Mouse (Mus musculus): ENCODE measurements around the gene Nrxn2.

Gene Nrxn2

GRCm38 (mm10) chr19:6542367-6543034 is 124.0 kb downstream of the Nrxn2 start, which contains the start of gene Slc22a12:
Gene Slc22a12, minus strand, starts transcription at chr19:6543032.
- DNase-seq (ENCODE audit: low spot score in 2 of 2) = no peak

- no peak for DNase-seq (ENCODE audit: low spot score in 2 of 2)
Observed at GRCm38 (mm10) chr19:6543035-6543383, 124.5 kb downstream of the Nrxn2 start.

- DNase-seq (ENCODE audit: low spot score in 2 of 2) = no peak
Observed at GRCm38 (mm10) chr19:6543518-6543917, 125.0 kb downstream of the Nrxn2 start.

GRCm38 (mm10) chr19:6544712-6545111 is 126.2 kb downstream of the Nrxn2 start:
- DNase-seq (ENCODE audit: low spot score in 2 of 2) = no peak

GRCm38 (mm10) chr19:6545481-6545880 is 127.0 kb downstream of the Nrxn2 start:
- no peak for DNase-seq (ENCODE audit: low spot score in 2 of 2)

DNA sequence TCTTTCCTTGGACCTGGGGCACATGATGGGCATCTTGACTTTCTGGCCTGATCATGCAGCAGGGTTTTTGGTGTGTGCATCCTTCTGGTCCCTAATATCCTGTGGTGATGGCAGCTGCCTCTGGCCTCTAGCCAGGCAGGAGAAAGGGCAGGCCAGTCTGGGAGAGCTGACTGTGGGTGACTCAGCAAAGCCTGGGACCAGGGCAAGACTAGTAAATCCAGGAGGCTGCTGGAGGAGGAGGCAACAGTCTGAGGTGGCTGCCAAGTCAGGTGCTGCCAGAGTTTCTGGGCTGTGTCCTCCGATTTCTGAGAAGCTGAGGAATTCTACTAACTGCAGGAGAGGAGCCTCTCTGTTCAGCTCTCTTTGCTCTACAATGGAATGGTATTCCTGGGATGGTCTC is 127.6 kb downstream of the Nrxn2 start:
- DNase-seq (ENCODE audit: low spot score in 2 of 2) = no peak

- DNase-seq (ENCODE audit: low spot score in 2 of 2) = no peak
Observed at GRCm38 (mm10) chr19:6547801-6548200, 129.3 kb downstream of the Nrxn2 start.

DNA sequence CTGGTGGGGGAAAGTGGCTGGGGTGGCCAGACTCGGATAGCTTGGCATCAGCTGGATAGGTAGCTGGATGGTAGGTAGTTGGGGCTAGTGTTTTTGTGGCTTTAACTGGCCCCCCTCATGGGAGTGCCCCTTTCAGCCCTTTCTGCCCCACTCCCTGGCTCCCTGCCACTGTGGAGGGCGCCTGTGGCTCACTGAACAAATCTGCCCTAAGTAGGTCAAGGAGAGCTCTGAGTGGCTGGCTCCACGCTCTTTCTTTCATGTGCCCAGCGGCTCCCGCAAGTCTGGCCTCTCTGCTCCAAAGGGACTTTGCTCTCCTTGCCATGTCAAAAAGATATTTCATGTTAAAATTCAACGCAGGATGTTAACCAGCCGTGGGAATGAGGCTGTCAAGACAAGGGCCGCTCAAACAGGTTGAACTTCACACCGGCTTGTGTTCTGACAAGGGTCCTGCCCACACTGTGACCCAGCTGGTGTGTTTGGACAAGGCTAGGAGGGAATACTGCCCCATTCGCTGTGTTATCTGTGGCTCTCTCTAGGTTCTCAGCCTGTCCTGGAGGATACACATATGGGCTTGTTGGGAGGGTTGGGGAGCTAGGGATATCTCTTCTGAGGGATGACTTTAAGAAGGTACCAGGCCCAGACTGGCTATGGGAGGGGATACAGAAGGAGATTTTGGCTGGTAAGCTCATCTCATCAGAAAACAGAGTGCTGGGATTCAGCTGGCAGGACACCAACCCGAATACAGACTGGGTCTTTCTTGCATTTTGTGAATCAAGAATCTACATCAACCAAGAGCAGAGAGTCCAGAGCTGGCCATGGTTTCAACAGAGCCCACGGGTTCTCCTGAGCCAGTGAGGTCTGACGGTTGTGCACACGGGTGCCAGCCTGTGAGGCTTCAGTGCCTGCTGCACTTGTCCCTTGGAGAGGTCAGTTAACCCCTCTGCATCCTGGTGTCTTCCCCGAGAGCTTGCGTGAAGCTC is 130.2 kb downstream of the Nrxn2 start:
- DNase-seq (ENCODE audit: low spot score in 2 of 2) = no peak

DNA sequence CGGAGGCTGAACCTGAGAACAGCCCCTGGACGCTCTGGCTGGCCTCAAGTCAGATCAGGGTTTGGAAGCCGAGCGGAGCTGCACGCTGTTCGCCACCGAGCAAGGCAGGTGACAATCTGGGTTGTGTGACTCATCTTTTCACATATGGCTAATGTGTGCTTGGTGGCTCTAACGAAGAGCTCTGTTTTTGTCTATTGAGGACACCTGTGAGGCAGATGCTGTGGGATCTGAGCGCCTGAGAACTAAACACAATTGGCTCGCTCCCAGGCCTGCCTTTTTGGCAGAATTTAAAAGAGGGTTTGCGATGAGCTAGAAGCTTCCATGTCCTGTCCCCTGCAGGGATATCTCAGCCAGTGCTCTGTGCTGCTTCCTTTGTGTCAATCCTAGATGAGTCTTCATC is 131.0 kb downstream of the Nrxn2 start:
- DNase-seq (ENCODE audit: low spot score in 2 of 2) = no peak

DNA sequence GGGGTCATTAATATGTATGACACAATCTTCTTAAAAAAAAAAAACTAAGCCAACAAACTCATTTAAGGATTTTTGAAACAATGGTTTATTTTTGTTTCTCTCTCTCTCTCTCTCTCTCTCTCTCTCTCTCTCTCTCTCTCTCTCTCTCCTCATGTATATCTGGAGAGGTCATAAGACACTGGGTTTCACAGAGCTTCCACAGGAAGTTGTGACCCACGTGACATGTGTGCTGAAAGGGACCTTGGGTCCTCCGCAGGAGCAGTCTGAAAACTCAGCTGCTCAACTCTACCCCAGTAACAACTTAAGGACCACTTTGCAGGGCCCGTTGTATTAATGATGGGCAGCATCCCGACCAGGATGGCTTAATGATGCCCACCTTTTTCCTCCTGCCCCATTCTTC is 132.7 kb downstream of the Nrxn2 start:
- no peak for DNase-seq (ENCODE audit: low spot score in 2 of 2)

GRCm38 (mm10) chr19:6552302-6553028 is 133.9 kb downstream of the Nrxn2 start:
- peak in 1 of 2 experiments; percentile 66 for DNase-seq (ENCODE audit: low spot score in 2 of 2)

DNA sequence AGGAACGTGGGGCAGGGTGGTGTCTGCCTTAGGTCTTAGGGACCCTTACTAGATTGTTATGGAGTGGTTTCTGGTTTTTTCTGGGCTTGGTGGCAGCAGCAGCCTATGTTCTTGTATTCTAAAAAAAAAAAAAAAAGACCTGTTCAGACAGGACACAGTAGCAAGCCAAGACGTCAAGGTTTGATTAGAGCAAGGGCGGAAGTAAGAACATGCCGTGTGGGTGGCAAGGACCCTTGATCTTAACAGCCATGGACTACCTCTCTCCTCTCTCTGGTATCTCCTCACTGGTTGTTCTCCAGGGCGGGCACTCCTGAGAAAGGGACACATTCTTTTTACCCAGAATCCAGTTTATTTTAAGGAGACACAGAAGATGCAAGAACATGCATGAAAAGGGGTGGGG is 134.6 kb downstream of the Nrxn2 start:
- DNase-seq (ENCODE audit: low spot score in 2 of 2) = no peak

DNA sequence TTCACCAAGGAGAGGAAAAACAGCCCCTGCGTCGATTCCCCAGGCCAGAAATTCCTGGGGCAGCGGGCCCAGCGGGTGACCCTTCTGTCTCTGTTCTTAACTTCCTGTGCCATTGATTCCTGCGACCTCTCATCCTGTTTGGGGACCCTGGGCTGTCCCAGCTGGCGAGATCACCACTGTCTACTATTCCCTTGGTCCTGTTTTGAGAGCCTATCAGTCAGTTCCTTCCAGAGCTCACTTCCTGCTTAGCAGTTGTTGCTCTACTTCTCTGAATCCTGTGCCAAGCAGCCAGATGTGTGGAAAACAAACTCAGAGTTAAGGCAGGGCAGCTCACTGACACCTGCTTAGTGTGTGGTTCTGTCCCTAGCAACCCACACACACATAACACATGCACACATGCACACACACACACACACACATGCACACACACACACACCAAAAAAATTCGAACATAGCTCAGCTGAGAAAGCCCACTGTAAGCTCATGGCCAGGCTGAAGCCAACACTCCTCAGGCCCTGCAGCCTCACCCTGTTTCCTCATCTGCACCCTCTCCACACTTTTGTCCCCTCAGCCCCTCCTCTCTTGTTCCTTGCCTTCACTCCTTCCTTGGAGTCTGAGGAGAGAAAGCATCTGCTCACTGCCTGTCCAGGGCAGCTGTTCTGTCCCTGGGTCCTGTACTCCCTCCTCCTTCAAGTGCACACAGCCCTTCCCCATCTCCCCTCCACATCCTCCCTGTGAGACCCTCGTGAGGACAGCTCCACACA is 135.5 kb downstream of the Nrxn2 start:
- no peak for DNase-seq (ENCODE audit: low spot score in 2 of 2)

- DNase-seq (ENCODE audit: low spot score in 2 of 2) = no peak
Observed at GRCm38 (mm10) chr19:6559576-6559975, 141.0 kb downstream of the Nrxn2 start.

DNA sequence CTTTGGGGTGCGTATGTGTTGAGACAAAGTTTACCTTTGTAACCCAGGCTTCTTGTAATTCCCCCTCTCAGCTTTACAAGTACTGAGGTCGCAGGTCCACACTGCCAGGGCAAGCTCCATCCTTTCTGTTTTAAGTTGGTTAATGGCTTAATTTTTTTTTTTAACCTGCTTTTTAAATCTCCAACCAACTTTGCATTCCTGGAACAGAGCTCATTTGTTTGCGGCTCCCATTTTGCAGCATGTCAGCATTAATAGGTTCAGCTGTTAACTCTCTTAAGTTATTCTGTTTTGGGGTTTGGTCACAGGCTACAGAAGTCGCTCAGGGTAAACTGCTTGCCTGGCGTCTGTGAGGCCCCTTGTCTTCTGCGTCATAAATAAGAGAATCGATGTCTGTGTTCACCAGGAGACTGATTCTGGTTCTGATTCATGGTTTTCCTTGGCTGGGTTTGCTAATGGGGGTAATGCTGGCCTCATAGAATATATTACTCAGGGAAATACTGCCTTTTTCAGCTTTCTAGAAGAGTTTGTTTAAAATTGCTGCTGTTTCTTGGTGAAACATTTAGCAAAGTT is 141.8 kb downstream of the Nrxn2 start:
- no peak for DNase-seq (ENCODE audit: low spot score in 2 of 2)

GRCm38 (mm10) chr19:6565136-6565535 is 146.6 kb downstream of the Nrxn2 start:
- no peak for DNase-seq (ENCODE audit: low spot score in 2 of 2)

GRCm38 (mm10) chr19:6566450-6566849 is 147.9 kb downstream of the Nrxn2 start:
- DNase-seq (ENCODE audit: low spot score in 2 of 2) = no peak

- no peak for DNase-seq (ENCODE audit: low spot score in 2 of 2)
Observed at GRCm38 (mm10) chr19:6569021-6569420, 150.5 kb downstream of the Nrxn2 start.

GRCm38 (mm10) chr19:6569561-6569960 is 151.0 kb downstream of the Nrxn2 start:
- DNase-seq (ENCODE audit: low spot score in 2 of 2) = no peak

GRCm38 (mm10) chr19:6571476-6571875 is 152.9 kb downstream of the Nrxn2 start:
- DNase-seq (ENCODE audit: low spot score in 2 of 2) = no peak

DNA sequence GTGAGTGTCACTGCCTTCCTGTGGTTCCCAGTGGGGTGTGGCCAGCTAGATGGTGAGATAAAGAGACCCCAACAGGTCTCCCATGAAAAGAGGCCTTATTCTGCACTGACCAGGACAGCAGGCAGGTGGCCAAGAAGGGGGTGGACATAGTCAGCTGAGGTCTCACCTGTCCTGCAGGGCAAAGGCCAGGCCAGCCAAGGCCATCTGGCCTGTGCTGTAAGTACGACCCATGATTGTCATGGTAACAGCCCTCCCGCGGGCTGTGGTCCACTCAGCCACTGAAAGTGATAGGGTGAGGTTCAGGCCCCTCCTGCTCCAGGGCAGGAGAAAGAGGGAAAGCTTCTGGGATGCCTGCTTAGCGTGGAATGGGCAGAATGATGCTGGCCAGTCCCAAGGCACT is 153.5 kb downstream of the Nrxn2 start:
- no peak for DNase-seq (ENCODE audit: low spot score in 2 of 2)

Data from frontal cortex, postnatal 14 days (tissue).